Mouse (Mus musculus): ENCODE results near the gene D330020A13Rik. TPM values are rescaled to one million over a fixed set of nuclear protein-coding genes. Genes with fewer than 3 reads are reported as not detected.

Gene D330020A13Rik
- polyA plus RNA-seq, 1 experiment from 2014 or later = not detected

- H3K4me1 ChIP-seq (replicated peaks; ENCODE audit: control insufficient read depth, insufficient read depth, low read length) = no peaks in the 10 kb centered on the region
- H3K27me3 ChIP-seq (replicated peaks; ENCODE audit: control insufficient read depth, insufficient read depth, low read length) = no peaks in the 10 kb centered on the region
- no peaks in the 10 kb centered on the region for H3K36me3 ChIP-seq (ENCODE audit: control insufficient read depth, insufficient read depth)
- H3K9ac ChIP-seq (replicated peaks; ENCODE audit: low read depth, low read length) = no peak overlapping the region
- no peak overlapping the region for H3K27ac ChIP-seq (ENCODE audit: low read length)
- H3K9me3 ChIP-seq (ENCODE audit: control insufficient read depth, low read length) = no peaks in the 10 kb centered on the region
- WGBS = 38% methylated on average over 9 of the region's 9 CpGs
- H3K4me3 ChIP-seq (replicated peaks; ENCODE audit: low read length) = no peak overlapping the region
- ATAC-seq = no peak
- no peak overlapping the region for H3K4me2 ChIP-seq (ENCODE audit: low read length)
Observed at GRCm38 (mm10) chr6:120259481-120259880, 34.7 kb upstream of the D330020A13Rik start.

- no peak overlapping the region for H3K4me2 ChIP-seq (ENCODE audit: low read length)
- H3K9me3 ChIP-seq (ENCODE audit: control insufficient read depth, low read length) = no peaks in the 10 kb centered on the region
- no peak for ATAC-seq
- no peaks in the 10 kb centered on the region for H3K27me3 ChIP-seq (replicated peaks; ENCODE audit: control insufficient read depth, insufficient read depth, low read length)
- H3K36me3 ChIP-seq (ENCODE audit: control insufficient read depth, insufficient read depth) = no peaks in the 10 kb centered on the region
- H3K9ac ChIP-seq (replicated peaks; ENCODE audit: low read depth, low read length) = no peak overlapping the region
- H3K4me1 ChIP-seq (replicated peaks; ENCODE audit: control insufficient read depth, insufficient read depth, low read length) = no peaks in the 10 kb centered on the region
- 63% methylated on average over 12 of the region's 12 CpGs for WGBS
- no peak overlapping the region for H3K27ac ChIP-seq (ENCODE audit: low read length)
- H3K4me3 ChIP-seq (replicated peaks; ENCODE audit: low read length) = no peak overlapping the region
Observed at GRCm38 (mm10) chr6:120262886-120263531, 31.2 kb upstream of the D330020A13Rik start.

GRCm38 (mm10) chr6:120263608-120264007, 30.6 kb upstream of the D330020A13Rik start:
- ATAC-seq = no peak
- no peak overlapping the region for H3K4me3 ChIP-seq (replicated peaks; ENCODE audit: low read length)
- no peaks in the 10 kb centered on the region for H3K9me3 ChIP-seq (ENCODE audit: control insufficient read depth, low read length)
- 78% methylated on average over 7 of the region's 7 CpGs for WGBS
- H3K9ac ChIP-seq (replicated peaks; ENCODE audit: low read depth, low read length) = no peak overlapping the region
- no peak overlapping the region for H3K27ac ChIP-seq (ENCODE audit: low read length)
- no peaks in the 10 kb centered on the region for H3K4me1 ChIP-seq (replicated peaks; ENCODE audit: control insufficient read depth, insufficient read depth, low read length)
- H3K36me3 ChIP-seq (ENCODE audit: control insufficient read depth, insufficient read depth) = no peaks in the 10 kb centered on the region
- no peak overlapping the region for H3K4me2 ChIP-seq (ENCODE audit: low read length)
- H3K27me3 ChIP-seq (replicated peaks; ENCODE audit: control insufficient read depth, insufficient read depth, low read length) = no peaks in the 10 kb centered on the region

- Histone ChIP-seq H3K9me3 (ENCODE audit: control insufficient read depth, low read length) (no peaks in the 10 kb centered on the region), H3K4me1 (replicated peaks; ENCODE audit: control insufficient read depth, insufficient read depth, low read length) (no peaks in the 10 kb centered on the region), H3K4me3 (replicated peaks; ENCODE audit: low read length) (no peak overlapping the region), H3K27ac (ENCODE audit: low read length) (no peak overlapping the region), H3K36me3 (ENCODE audit: control insufficient read depth, insufficient read depth) (no peaks in the 10 kb centered on the region), H3K9ac (replicated peaks; ENCODE audit: low read depth, low read length) (no peak overlapping the region), H3K4me2 (ENCODE audit: low read length) (no peak overlapping the region), H3K27me3 (replicated peaks; ENCODE audit: control insufficient read depth, insufficient read depth, low read length) (no peaks in the 10 kb centered on the region)
- ATAC-seq = no peak
- WGBS = 77% methylated on average over 6 of the region's 6 CpGs
Observed at GRCm38 (mm10) chr6:120264151-120264550, 30.0 kb upstream of the D330020A13Rik start.

- WGBS = 84% methylated on average over 8 of the region's 8 CpGs
- H3K27ac ChIP-seq (ENCODE audit: low read length) = no peak overlapping the region
- no peaks in the 10 kb centered on the region for H3K36me3 ChIP-seq (ENCODE audit: control insufficient read depth, insufficient read depth)
- H3K4me3 ChIP-seq (replicated peaks; ENCODE audit: low read length) = no peak overlapping the region
- no peaks in the 10 kb centered on the region for H3K27me3 ChIP-seq (replicated peaks; ENCODE audit: control insufficient read depth, insufficient read depth, low read length)
- H3K4me1 ChIP-seq (replicated peaks; ENCODE audit: control insufficient read depth, insufficient read depth, low read length) = no peaks in the 10 kb centered on the region
- H3K9ac ChIP-seq (replicated peaks; ENCODE audit: low read depth, low read length) = no peak overlapping the region
- no peaks in the 10 kb centered on the region for H3K9me3 ChIP-seq (ENCODE audit: control insufficient read depth, low read length)
- no peak for ATAC-seq
- no peak overlapping the region for H3K4me2 ChIP-seq (ENCODE audit: low read length)
Observed at GRCm38 (mm10) chr6:120274181-120274580, 20.0 kb upstream of the D330020A13Rik start.

- Histone ChIP-seq H3K36me3 (ENCODE audit: control insufficient read depth, insufficient read depth) (no peaks in the 10 kb centered on the region), H3K9me3 (ENCODE audit: control insufficient read depth, low read length) (no peaks in the 10 kb centered on the region), H3K4me2 (ENCODE audit: low read length) (no peak overlapping the region), H3K27me3 (replicated peaks; ENCODE audit: control insufficient read depth, insufficient read depth, low read length) (no peaks in the 10 kb centered on the region), H3K27ac (ENCODE audit: low read length) (no peak overlapping the region), H3K9ac (replicated peaks; ENCODE audit: low read depth, low read length) (no peak overlapping the region), H3K4me3 (replicated peaks; ENCODE audit: low read length) (no peak overlapping the region), H3K4me1 (replicated peaks; ENCODE audit: control insufficient read depth, insufficient read depth, low read length) (no peaks in the 10 kb centered on the region)
- ATAC-seq = no peak
- WGBS = 82% methylated on average over 4 of the region's 4 CpGs
Observed at GRCm38 (mm10) chr6:120274887-120275286, 19.3 kb upstream of the D330020A13Rik start.

- Histone ChIP-seq H3K9ac (replicated peaks; ENCODE audit: low read depth, low read length) (no peak overlapping the region), H3K4me3 (replicated peaks; ENCODE audit: low read length) (no peak overlapping the region), H3K36me3 (ENCODE audit: control insufficient read depth, insufficient read depth) (no peaks in the 10 kb centered on the region), H3K4me1 (replicated peaks; ENCODE audit: control insufficient read depth, insufficient read depth, low read length) (no peaks in the 10 kb centered on the region), H3K27me3 (replicated peaks; ENCODE audit: control insufficient read depth, insufficient read depth, low read length) (no peaks in the 10 kb centered on the region), H3K9me3 (ENCODE audit: control insufficient read depth, low read length) (no peaks in the 10 kb centered on the region), H3K27ac (ENCODE audit: low read length) (no peak overlapping the region), H3K4me2 (ENCODE audit: low read length) (no peak overlapping the region)
- ATAC-seq = no peak
- 68% methylated on average over 6 of the region's 6 CpGs for WGBS
Observed at GRCm38 (mm10) chr6:120275301-120275700, 18.9 kb upstream of the D330020A13Rik start.

- Histone ChIP-seq H3K4me2 (ENCODE audit: low read length) (no peak overlapping the region), H3K36me3 (ENCODE audit: control insufficient read depth, insufficient read depth) (no peaks in the 10 kb centered on the region), H3K4me3 (replicated peaks; ENCODE audit: low read length) (no peak overlapping the region), H3K27ac (ENCODE audit: low read length) (no peak overlapping the region), H3K9me3 (ENCODE audit: control insufficient read depth, low read length) (no peaks in the 10 kb centered on the region), H3K27me3 (replicated peaks; ENCODE audit: control insufficient read depth, insufficient read depth, low read length) (no peaks in the 10 kb centered on the region), H3K9ac (replicated peaks; ENCODE audit: low read depth, low read length) (no peak overlapping the region), H3K4me1 (replicated peaks; ENCODE audit: control insufficient read depth, insufficient read depth, low read length) (no peaks in the 10 kb centered on the region)
- WGBS = 82% methylated on average over 7 of the region's 7 CpGs
- no peak for ATAC-seq
Observed at GRCm38 (mm10) chr6:120276874-120277449, 17.2 kb upstream of the D330020A13Rik start.

GRCm38 (mm10) chr6:120287279-120287678, 6.9 kb upstream of the D330020A13Rik start:
- WGBS = 87% methylated on average over 9 of the region's 9 CpGs

More at GRCm38 (mm10) chr6:120287279-120287678, 6.9 kb upstream of the D330020A13Rik start:
- no peak overlapping the region for H3K4me2 ChIP-seq (ENCODE audit: low read length)
- ATAC-seq = no peak
- H3K27me3 ChIP-seq (replicated peaks; ENCODE audit: control insufficient read depth, insufficient read depth, low read length) = no peaks in the 10 kb centered on the region
- no peaks in the 10 kb centered on the region for H3K4me1 ChIP-seq (replicated peaks; ENCODE audit: control insufficient read depth, insufficient read depth, low read length)
- no peak overlapping the region for H3K4me3 ChIP-seq (replicated peaks; ENCODE audit: low read length)
- H3K9me3 ChIP-seq (ENCODE audit: control insufficient read depth, low read length) = no peaks in the 10 kb centered on the region
- no peaks in the 10 kb centered on the region for H3K36me3 ChIP-seq (ENCODE audit: control insufficient read depth, insufficient read depth)
- no peak overlapping the region for H3K9ac ChIP-seq (replicated peaks; ENCODE audit: low read depth, low read length)
- no peak overlapping the region for H3K27ac ChIP-seq (ENCODE audit: low read length)
